Mouse (Mus musculus): ENCODE results near the gene Nhej1. TPM values are rescaled to one million over a fixed set of nuclear protein-coding genes. Genes with fewer than 3 reads are reported as not detected.

The Nhej1 gene
- polyA plus RNA-seq, 1 experiment = 2.4 TPM

GRCm38 (mm10) chr1:74947986-74948670, 176.9 kb downstream of the Nhej1 start:
- no peak for DNase-seq (ENCODE audit: extremely low spot score in 1 of 2, low spot score in 1 of 2)

GRCm38 (mm10) chr1:74941651-74942360, 183.2 kb downstream of the Nhej1 start:
- DNase-seq (ENCODE audit: extremely low spot score in 1 of 2, low spot score in 1 of 2) = no peak

- DNase-seq (ENCODE audit: extremely low spot score in 1 of 2, low spot score in 1 of 2) = no peak
Observed at GRCm38 (mm10) chr1:74939762-74940161, 185.2 kb downstream of the Nhej1 start.

GRCm38 (mm10) chr1:74936221-74936830, 188.7 kb downstream of the Nhej1 start:
- no peak for DNase-seq (ENCODE audit: extremely low spot score in 1 of 2, low spot score in 1 of 2)

GRCm38 (mm10) chr1:74935402-74935801, 189.6 kb downstream of the Nhej1 start, which contains the start of gene Cfap65:
Cfap65 (minus strand) TSS chr1:74935599.
- DNase-seq (ENCODE audit: extremely low spot score in 1 of 2, low spot score in 1 of 2) = peak; percentile 37 to 87

GRCm38 (mm10) chr1:74927621-74928296, 197.2 kb downstream of the Nhej1 start:
- DNase-seq (ENCODE audit: extremely low spot score in 1 of 2, low spot score in 1 of 2) = no peak

GRCm38 (mm10) chr1:74926721-74927120, 198.3 kb downstream of the Nhej1 start:
- peak in 1 of 2 experiments; percentile 69 for DNase-seq (ENCODE audit: extremely low spot score in 1 of 2, low spot score in 1 of 2)

- DNase-seq (ENCODE audit: extremely low spot score in 1 of 2, low spot score in 1 of 2) = no peak
Observed at GRCm38 (mm10) chr1:74924464-74924863, 200.5 kb downstream of the Nhej1 start.

Other genes starting within 250 kb of the Nhej1 start
- gene Fev, start 239.8 kb downstream of the Nhej1 start, polyA plus RNA-seq (2012; rRNA removed) = not detected in 2 replicates
- 0.36 and 0.48 TPM in 2 replicates for gene Cryba2, start 232.1 kb downstream of the Nhej1 start, polyA plus RNA-seq (2012; rRNA removed)
- 7.0 and 7.3 TPM in 2 replicates for gene Cfap65, start 189.6 kb downstream of the Nhej1 start, polyA plus RNA-seq (2012; rRNA removed)
- gene Ihh, start 173.5 kb downstream of the Nhej1 start, polyA plus RNA-seq (2012; rRNA removed) = 0.24 and 0.32 TPM in 2 replicates
- gene Slc23a3, start 8.7 kb upstream of the Nhej1 start, polyA plus RNA-seq (2012; rRNA removed) = 0.12 and 0.23 TPM in 2 replicates
- gene Cnppd1, start 17.5 kb upstream of the Nhej1 start, polyA plus RNA-seq (2012; rRNA removed) = 31.9 and 35.3 TPM in 2 replicates
- 189 and 211 TPM in 2 replicates for gene Retreg2, start 17.6 kb upstream of the Nhej1 start, polyA plus RNA-seq (2012; rRNA removed)
- gene Zfand2b, start 43.4 kb upstream of the Nhej1 start, polyA plus RNA-seq (2012; rRNA removed) = 55.1 and 56.5 TPM in 2 replicates
- 24.7 and 29.2 TPM in 2 replicates for gene Abcb6, start 55.2 kb upstream of the Nhej1 start, polyA plus RNA-seq (2012; rRNA removed)
- 41.4 and 49.9 TPM in 2 replicates for gene Ankzf1, start 67.0 kb upstream of the Nhej1 start, polyA plus RNA-seq (2012; rRNA removed)
- gene Atg9a, start 67.0 kb upstream of the Nhej1 start, polyA plus RNA-seq (2012; rRNA removed) = 101 and 107 TPM in 2 replicates
- 20.1 and 25.5 TPM in 2 replicates for gene Glb1l, start 85.6 kb upstream of the Nhej1 start, polyA plus RNA-seq (2012; rRNA removed)
- gene Stk16, start 85.6 kb upstream of the Nhej1 start, polyA plus RNA-seq (2012; rRNA removed) = 205 and 218 TPM in 2 replicates
- 358 and 465 TPM in 2 replicates for gene Tuba4a, start 94.7 kb upstream of the Nhej1 start, polyA plus RNA-seq (2012; rRNA removed)
- not detected in 2 replicates for gene A630095N17Rik, start 106.9 kb upstream of the Nhej1 start, polyA plus RNA-seq (2012; rRNA removed)
- 78.7 and 90.5 TPM in 2 replicates for gene Dnajb2, start 111.2 kb upstream of the Nhej1 start, polyA plus RNA-seq (2012; rRNA removed)
- 384 and 412 TPM in 2 replicates for gene Ptprn, start 139.3 kb upstream of the Nhej1 start, polyA plus RNA-seq (2012; rRNA removed)
- gene Resp18, start 153.2 kb upstream of the Nhej1 start, polyA plus RNA-seq (2012; rRNA removed) = 118 and 120 TPM in 2 replicates
- 81.1 and 81.9 TPM in 2 replicates for gene Dnpep, start 192.8 kb upstream of the Nhej1 start, polyA plus RNA-seq (2012; rRNA removed)
- gene Des, start 235.1 kb upstream of the Nhej1 start, polyA plus RNA-seq (2012; rRNA removed) = 2.5 and 3.5 TPM in 2 replicates

All from frontal cortex, adult 2 months (tissue).